Mouse (Mus musculus): ENCODE data around the gene Syt15. TPM values are rescaled to one million over a fixed set of nuclear protein-coding genes. Genes with fewer than 3 reads are reported as not detected.

Gene Syt15
- total RNA-seq, 1 experiment from 2014 or later: not detected

DNA sequence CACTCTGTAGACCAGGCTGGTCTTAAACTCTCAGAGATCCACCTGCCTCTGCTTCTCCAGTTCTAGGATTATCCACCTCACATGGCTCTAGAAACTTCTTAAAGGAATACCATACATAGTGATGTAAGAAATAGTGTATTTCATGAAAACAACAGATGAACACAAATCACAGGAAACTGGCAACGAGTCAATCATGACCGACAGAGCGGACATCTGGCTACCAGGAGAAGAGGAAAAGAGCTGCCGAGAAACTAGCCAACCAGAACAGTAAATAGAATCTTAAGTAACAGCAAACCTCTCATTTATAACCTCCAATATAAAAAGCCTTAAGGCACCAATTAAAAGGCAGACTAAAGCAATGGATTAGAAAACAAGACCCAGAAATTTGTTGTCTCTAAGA lies 60.3 kb downstream of the Syt15 start:
- ATAC-seq (replicated peaks; ENCODE audit: insufficient number of reproducible peaks, low FRiP score, low TSS enrichment, poor library complexity, severe bottlenecking): no peak

Other genes starting within 250 kb of the Syt15 start
- not detected in 3 replicates for gene Zfp488, start 240.8 kb upstream of the Syt15 start, total RNA-seq (2017)
- not detected in 3 replicates for gene Gm30083, start 204.4 kb upstream of the Syt15 start, total RNA-seq (2017)
- gene Gm5460, start 202.8 kb upstream of the Syt15 start, total RNA-seq (2017): not detected in 3 replicates
- gene Antxrl, start 166.9 kb upstream of the Syt15 start, total RNA-seq (2017): not detected in 3 replicates
- 3.4 to 4.0 TPM (median 3.6 TPM) in 3 replicates for gene Anxa8, start 133.6 kb upstream of the Syt15 start, total RNA-seq (2017)
- gene A630023A22Rik, start 116.8 kb upstream of the Syt15 start, total RNA-seq (2017): not detected in 3 replicates
- not detected in 3 replicates for gene Npy4r, start 67.1 kb upstream of the Syt15 start, total RNA-seq (2017)
- 0.10 TPM in 1 of 3 replicates, not detected in the others for gene Gprin2, start 17.9 kb upstream of the Syt15 start, total RNA-seq (2017)
- 17.0 to 26.5 TPM (median 21.5 TPM) in 3 replicates for gene Shld2, start 90.9 kb downstream of the Syt15 start, total RNA-seq (2017)
- gene Glud1, start 91.1 kb downstream of the Syt15 start, total RNA-seq (2017): 385 to 458 TPM (median 387 TPM) in 3 replicates
- not detected in 3 replicates for gene Fam25c, start 135.8 kb downstream of the Syt15 start, total RNA-seq (2017)
- not detected in 3 replicates for gene Sncg, start 155.2 kb downstream of the Syt15 start, total RNA-seq (2017)
- not detected in 3 replicates for gene Mmrn2, start 155.9 kb downstream of the Syt15 start, total RNA-seq (2017)

Measured in monocyte, adult 5-6 weeks (primary cell).